Mouse (Mus musculus) urinary bladder, postnatal 14 days (tissue): ENCODE data around the gene Izumo4.

Experiments used
- DNase-seq: peaks from one replicate; pipeline ENCODE4 v3.0.0; 2021; ENCODE audit warnings: low spot score

Gene Izumo4

DNA sequence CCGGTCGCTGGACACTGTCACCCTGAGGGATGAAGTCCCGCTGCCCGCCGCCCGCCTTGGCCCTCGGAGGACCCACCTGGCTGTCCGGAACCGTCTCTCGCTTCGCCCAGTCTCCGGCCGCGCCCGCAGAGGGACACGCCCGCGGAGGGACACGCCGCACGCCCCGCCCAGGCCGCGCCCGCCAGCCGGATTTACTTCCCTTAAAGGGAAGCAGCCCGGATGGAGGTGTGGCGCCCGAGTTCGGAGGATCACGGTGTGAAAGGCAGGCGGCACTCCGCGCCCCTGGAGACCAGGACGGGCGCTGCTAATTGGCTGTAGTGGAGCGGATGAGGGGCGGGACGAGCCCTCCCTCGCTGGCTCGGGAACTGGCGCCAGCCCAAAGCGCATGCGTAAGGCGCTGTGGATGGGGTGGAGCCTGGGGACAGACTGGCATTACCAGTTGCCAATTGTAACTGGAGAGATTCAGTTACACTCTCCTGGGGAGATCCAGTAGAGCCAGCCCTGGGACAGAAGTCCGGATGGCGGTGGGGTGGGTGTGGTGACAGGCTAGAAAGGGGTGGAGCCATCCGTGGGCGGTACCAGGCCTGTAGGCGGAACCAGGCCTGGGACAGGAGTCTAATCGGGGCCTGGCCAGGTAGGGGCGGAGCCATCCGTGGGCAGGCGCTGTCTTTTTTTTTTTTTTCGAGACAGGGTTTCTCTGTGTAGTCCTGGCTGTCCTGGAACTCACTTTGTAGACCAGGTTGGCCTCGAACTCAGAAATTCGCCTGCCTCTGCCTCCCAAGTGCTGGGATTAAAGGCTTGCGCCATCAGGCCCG, at the start of gene Izumo4, which contains the start of gene Mob3a:
Gene Izumo4, plus strand, starts transcription at position 464 of the 815 bp plus-strand sequence.
Gene Mob3a, minus strand, starts transcription at position 257 of the 815 bp plus-strand sequence.
- DNase-seq = peak; percentile 99

DNA sequence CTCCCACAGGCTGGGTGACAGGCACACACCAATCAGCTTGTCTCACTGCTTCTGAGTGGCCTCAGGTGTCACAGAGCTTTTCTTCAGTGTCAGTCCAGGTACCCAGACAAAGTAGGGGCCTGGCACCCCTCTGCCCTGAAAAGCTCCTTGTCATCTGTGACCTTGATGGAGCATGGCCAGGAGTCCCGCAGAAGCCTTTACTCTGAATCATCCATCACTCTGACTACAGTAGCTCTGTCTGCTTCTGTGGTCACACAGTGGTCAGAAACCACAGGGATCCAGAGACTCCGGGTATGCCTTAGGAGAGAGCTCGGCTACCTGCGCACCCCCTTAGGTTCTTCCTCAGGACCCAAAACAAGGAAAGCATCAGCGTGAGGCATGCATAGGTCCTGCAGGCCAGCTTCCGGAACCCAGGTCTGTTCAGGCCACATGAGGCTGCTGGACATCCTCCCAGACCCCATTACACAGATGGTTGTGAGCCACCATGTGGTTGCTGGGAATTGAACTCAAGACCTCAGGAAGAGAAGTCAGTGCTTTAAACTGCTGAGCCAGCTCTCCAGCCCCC, 48.7 kb upstream of the Izumo4 start:
- no peak for DNase-seq

DNA sequence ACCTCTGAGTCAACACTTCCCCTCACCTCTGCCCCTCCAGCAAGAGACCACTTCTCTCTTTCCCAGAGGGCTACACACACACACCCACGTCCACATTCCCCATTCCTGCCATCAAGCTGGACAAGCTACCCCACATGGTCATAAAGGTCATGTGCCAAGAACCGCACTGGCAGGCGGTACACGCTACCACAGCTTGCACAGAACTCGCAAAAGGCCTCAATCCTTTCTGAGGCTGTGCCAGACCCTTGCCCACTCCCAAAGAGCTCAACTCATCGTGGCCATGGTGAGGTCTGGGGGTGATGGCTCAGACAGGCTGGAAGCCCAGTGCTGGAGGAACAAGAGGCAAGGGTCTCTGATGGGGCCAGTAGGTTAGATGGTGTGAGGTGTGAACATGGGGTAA, 47.1 kb upstream of the Izumo4 start:
- DNase-seq = no peak

DNA sequence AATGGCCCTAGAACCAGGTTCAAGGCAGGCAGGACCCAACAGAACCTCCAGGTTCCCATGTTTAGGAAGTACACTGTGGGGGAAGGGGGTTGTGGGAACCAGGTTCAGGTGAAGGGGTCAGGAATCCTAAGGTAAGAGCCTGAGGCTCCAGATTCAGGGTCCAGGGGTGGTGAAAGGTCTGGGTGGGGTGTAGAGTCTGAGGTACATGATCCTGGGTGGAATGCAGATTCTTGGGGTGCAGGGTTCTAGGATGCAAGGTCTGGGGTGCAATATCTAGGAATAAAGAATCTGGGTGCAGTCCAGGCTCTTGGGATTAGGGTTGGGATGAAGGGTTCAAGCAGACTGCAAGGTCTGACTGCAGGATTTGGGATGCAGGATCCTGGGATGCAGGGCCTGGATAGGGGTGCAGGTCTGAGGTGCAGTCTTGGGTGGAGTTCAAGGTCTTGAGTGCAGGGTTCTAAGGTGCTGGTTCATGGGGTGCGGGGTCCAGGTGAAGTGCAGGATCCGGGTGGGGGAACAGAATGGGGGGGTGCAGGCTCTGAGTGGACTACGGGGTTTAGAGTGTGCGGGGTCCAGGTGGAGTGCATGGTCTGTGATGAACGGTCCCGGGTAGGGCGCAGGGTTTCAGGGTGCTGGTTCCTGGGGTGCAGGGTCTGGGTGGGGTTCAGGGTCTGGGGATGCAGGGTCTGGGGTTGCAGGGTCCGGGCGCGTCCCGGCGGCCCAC, 46.4 kb upstream of the Izumo4 start:
- no peak for DNase-seq

DNA sequence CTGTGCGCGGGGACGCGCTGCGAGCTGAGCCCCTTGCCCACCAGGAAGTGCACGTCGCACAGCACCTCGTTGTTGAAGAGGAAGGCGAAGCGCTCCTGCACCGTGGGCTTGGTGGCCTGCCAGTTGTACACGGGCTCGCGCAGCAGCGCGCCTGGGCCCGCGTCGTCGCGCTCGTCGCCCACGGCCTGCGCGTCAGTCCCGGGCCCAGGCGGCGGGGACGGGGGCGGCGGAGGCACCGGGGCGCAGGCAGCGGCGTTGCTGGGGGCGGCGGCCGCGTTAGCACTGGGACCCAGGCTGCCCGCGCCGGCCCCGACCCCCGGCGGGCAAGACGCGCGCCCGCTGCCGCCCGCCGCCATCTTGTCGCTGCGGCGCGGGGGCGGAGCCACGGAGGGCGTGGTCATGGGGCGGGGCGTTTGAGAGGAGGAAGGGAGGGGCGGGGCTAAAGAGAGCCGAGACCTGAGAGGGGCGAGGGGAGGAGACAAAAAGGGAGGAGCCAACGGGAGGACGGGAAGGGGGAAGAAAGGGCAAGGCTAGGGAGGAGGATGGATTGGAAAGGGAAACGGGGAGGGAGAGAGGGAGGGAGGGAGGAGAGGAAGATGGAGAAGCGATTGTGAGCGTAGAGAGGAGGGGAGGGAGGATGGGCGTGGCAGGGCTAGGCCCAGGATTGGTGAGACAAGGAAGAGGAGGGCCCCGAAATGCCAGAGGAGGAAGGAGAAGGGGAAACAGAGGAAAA, 45.7 kb upstream of the Izumo4 start:
- DNase-seq = peak; percentile 98

DNA sequence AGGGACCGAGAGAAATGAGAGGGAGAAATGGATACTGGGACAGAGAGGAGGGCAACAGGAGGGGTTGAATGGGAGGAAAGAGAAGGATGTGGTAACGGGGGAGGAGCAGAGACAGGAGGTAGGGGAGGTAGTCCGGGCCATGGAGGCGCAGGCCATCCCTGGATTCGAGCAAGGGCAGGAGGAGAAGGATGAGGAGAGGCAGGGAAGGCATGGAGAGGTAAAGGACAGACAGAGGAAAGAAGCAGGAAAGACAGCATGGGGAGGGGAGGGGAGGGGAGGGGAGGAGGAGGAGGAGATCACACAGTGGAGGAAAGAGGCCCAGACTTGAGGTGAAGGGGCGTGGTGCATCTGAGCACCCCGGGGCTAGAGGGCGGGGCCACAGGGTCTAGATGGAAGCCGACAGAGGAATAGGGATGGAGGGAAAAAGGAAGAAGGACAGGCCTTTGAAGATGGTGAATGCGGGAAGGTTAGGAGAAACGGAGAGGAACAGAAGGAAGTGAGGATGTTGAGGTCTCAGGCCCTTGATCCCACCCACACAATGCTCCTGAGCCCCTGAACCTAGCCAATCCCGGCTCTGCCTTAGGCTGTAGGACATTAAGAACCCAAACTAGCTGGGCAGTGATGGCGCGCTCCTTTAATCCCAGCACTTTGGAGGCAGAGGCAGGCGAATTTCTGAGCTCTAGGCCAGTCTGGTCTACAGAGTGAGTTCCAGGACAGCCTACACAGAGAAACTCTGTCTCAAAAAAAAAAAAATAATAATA, 44.9 kb upstream of the Izumo4 start, which contains the start of gene Btbd2:
Gene Btbd2, minus strand, starts transcription at position 209 of the 761 bp plus-strand sequence.
- no peak for DNase-seq

DNA sequence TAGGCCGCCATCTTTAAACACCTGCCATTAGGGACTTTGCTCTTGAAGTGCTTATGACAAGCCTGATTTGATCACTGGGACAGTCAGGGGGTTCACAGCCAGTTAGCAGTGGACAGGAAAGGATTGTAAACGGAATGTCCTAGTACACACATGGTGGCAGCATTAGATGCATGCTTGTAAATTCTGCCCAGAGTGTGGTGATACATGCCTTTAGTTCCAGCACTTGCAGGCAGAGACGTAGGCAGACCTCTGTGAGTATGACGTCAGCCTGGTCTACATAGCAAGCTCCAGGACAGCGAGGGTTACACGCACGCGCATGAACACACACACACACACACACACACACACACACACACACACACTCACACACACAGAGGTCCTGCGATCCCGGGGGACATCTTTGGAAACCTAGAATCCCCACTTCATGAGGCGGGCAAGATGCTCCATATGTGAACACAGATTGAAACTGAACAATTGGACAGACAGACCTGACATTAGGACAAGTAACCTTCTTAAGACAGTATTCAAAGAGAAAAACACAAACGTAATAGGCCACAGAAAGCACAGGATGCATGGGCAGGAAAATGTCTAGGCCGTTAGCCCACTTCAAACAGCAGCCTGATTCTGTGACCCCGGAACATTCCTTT, 43.7 kb upstream of the Izumo4 start:
- no peak for DNase-seq

DNA sequence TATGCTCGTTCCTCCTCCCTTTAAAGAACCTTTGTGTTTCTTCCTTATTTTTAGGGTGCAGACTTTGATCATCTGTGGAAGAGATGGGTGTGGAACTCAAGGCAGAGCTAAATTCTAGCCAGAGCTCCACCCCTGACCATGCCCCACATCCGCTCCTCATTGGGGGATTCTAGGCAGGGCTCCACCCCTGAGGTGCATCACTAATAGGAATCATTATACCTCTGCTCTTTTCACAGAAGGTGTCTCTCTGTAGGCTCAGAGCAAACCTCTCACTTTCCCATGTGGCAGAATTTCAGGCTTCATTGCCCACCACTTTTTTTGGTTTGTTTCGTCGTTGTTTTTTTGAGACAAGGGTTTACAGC, 43.2 kb upstream of the Izumo4 start:
- DNase-seq = no peak

DNA sequence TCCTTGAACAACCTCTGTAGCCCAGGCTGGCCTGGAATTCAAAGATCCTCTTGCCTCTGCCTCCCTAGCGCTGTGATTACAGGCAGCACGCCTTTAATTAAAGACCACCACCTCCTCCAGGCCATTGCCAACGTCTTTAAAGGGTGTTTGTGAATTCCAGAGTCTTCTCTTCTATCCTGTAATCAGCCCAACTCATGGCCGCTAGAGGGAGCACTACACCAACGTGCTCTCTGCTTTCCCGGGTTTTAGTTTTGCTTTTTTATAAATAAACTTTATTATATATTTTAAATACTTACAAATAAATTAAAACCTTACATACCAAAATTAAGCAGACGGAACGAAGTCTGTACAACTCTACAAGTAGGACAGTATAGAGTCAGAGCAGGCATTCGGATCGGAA, 42.8 kb upstream of the Izumo4 start:
- peak; percentile 83 for DNase-seq

DNA sequence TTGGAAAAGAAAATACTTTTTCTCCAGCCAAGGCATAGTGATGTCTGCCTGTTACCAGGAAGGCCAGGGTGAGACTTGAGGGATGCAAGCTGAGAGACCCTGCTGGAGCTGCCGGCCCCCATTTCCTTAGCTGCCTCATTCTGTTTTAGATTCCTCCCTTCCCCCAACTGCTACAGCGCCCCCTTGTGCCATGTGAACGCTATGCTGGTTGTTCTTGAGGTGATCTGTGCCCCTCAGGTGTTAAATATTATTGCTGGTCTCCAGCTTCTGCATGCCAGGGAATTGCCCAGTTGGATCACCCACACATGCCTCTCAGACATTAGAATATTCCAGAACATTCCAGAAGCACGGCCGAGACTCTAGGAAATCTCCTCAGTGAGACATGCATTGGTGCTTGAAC, 40.8 kb upstream of the Izumo4 start:
- no peak for DNase-seq

DNA sequence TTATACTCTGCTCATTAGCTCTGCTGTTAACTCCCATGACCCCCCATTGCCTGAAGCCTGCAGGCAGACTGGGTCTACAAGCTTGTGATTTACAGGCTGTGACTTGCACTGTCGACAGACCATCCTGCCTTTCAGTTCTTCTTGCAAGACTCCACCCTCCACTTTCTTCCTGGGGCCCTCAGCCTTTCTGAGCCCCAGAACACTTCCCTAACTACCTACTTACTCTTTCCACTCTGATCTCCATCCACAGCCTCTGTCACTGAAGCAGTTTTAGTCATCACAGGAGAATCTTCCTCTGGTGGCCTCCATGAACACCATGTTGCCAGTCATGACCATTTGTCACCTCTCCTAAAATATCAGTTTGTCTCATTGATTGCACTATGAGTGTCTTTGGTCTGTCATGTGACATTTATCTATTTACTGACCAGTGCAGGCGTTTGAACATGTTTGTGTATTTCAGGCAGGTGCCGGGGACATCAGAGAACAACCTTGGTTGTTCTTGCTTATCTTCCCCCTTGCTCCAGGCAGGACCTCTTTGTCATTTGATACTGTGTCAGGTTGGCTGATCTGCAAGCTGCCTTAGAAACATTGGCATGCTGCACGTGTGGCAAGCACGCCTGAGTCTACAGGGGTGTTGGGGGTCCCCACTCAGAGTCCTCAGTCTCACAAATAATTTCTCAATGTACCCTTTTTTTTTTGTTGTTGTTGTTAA, 38.3 kb upstream of the Izumo4 start:
- DNase-seq = peak; percentile 48

DNA sequence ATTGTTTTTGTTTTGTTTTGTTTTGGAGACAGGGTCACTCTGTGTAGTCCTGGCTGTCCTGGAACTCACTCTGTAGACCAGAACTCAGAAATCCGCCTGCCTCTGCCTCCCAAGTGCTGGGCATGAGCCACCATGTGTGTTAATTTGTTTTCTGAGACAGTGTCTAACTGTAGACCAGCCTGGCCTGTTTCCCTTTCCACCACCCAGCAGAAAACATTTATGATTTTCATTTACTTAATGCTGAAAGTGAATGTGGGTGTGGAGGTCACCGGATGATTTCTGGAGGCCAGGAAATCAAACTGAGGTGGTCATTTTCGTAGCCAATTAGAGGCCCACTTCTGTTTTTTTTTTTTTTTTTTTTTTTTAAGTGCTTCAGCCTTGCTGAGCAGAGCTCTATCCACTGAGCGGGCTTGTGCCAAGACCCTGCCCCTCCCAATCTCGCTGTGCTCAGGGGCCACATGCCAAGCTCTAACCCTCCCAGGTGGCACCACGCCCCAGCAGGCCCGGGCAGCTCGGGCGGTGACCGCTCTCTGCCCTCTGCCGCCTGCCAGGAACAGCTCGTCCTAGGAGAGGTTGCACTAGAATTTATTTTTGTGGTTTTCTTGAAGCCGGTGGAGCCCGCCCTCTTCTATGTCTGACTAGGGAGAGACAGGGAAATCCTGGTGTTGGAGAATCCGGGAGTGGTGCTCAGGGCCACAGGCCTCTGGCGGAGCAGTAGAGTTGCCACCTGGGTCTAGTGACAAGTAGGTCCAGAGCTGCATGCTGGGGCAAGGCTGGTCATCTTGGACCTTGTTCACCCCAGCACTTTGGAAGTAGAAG, 37.6 kb upstream of the Izumo4 start:
- DNase-seq = peak; percentile 94

DNA sequence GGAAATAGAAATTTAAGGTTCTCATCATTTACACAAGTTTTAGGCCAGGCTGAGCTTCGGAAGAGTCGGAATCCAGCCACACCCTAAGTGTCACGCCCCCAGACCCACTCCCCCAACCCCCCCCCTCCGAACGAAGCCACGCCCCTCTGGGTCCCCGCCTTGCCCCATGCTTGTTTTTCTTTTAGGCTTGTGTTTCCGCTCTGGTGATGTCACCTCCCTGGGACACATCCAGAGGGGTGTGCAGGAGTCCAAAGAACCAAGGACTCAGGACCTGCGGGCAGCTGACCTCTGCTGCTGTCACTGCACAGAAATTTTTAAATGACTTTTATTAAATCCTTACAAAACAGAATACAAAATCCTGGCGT, 37.0 kb upstream of the Izumo4 start:
- DNase-seq = peak; percentile 85

DNA sequence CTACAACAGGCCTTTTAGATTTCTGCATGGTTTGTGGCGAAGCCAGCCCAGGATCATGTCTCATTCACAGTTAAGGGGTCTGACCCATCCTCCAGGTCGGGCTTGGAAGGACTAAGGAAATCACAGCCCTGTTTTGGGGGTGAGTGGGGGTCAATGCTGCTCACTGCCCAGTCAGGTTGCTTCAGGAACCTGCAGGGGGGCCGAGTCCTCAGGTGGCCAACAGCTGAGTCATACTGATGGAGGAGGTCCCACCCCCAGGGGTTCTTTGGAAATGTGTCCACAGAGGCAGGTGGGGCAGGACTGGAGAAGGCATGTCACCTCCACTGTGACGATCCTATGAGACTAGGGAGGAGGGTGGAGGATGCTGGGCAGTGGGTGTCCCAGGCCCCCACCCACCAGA, 36.5 kb upstream of the Izumo4 start:
- peak; percentile 61 for DNase-seq

DNA sequence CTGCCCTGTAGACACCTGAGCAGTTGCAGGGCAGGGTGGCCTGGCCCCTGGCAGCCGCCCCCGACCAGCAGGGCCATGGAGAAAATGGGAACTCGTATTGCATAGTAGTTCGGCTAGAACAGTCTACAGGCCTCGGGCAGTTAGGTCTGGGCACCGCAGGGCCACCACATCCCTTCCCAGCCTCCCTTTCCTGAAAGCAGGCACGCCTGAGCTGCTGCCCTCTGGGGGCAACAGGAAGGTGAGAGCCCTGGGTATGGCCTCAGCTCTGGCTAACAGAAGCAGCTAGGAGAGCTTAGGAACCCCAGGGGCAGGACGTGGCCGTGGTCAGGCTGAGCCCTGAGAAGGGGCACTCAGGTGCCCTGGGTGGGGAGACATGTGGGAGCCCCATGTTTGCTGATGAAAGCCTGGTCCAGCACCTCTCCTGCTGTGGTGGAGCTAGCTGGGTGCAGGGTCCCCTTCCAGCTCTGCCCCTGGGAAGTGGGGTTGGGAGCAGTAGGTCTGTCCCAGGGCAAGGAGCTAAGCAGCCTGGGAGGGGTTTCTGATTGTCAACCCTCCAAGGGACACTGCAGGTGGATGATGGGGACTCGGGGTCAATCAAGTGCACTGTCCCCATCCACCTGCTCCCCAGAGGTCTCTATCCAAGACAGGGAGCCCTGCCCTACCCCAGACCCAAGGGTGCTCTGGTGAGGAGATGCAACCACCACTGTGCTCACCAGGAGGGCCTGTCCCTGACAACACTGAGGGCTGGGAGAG, 35.8 kb upstream of the Izumo4 start:
- DNase-seq = no peak

DNA sequence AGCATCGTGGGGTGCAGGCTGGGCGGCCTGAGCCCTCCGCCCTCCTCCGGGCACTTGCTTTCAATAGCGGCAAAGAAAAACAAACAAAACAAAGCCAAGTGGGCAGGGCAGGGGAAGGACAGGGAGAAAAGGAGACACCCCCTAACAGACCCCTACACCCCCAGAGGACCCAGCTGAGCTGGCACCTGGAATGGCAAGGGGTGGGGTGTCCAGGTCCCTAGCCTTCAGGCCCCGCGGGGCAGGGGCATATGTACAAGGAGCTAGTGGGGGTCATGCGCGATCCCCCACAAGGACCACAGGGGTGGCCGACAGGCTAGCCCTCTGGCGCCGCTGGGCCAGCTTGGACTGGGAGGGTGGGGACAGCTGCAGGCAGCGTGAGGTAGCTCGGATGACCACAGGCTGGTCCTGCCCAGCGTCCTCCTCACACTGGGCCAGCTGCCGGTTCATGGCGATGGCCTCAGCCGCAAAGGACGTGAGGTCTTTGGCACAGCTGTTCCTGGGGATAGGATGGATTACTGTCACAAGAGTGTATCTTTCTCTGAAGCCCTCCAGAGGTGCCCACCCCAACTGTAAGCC, 35.1 kb upstream of the Izumo4 start:
- no peak for DNase-seq

DNA sequence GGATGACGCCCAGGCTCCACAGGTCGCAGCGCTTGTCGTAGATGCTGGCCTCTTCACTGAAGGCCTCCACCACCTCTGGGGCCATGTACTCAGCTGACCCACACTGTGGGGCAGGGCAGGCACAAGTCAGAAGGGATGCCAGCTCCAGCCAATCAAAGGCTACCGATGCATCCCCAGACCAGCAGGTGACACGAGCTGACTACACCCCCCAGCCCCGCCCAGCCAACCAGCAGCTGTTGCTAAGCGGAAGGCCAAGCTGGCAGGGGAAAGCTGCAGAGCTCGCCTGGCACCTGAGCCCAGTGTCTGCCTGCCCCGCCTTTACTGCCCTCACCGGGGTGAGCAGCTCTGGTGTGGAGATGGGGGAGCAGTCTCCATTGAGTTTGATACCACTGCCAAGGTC, 33.4 kb upstream of the Izumo4 start:
- DNase-seq = peak; percentile 81

DNA sequence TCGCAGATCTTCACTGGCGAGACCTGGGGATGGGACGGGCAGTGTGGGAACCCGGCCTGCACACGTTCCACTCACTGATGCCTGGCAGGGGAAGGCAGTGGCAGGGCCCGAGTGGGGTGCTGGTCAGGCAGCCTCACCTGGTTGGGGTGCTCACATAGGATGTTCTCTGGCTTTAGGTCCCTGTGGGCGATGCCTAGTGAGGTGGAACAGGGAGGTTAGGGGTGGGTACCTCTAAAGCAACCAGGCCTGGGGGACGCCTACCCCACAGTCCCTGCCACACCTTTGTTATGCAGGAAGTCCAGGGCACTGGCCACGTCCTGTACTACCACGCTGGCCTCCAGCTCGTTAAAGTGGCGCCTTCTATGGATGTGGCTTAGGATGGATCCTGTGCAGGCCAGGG, 33.0 kb upstream of the Izumo4 start:
- DNase-seq = no peak
